Mouse (Mus musculus) heart, postnatal 0 days (tissue): ENCODE measurements at regions not wholly inside any gene's neighbourhood (a gene's known extent, or its start where the extent isn't known, plus 50 kb on each side); places are given as distances from the start of the nearest gene placed in this dataset.

ENCODE experiments used
- ATAC-seq: fragments of 200-750 bp; cut with Nextera tagmentation; 2 replicates; pipeline ENCODE4 v1.8.0; 2017; ENCODE audit warnings: low read depth, moderate number of reproducible peaks, moderate library complexity; ENCODE audit not compliant: insufficient read depth
- DNase-seq: peaks from one replicate; pipeline ENCODE4 v3.0.0-alpha.2; 2016; ENCODE audit warnings: low spot score
- H3K27ac ChIP-seq: fragments of 300-500 bp; sonication (generic); 2 replicates; pipeline ENCODE4 v1.5.1; 2014; ENCODE audit warnings: low read depth, mild to moderate bottlenecking
- H3K27me3 ChIP-seq: fragments of 300-500 bp; sonication (generic); 2 replicates; pipeline ENCODE4 v1.6.1; 2014; ENCODE audit warnings: low read length, mixed read lengths; ENCODE audit not compliant: control insufficient read depth, insufficient read depth
- H3K36me3 ChIP-seq: fragments of 300-500 bp; sonication (generic); replicated peaks from 2 replicates; pipeline ENCODE4 v1.6.1; 2014; ENCODE audit warnings: low read length, mixed read lengths; ENCODE audit not compliant: control insufficient read depth, insufficient read depth
- H3K4me1 ChIP-seq: fragments of 300-500 bp; sonication (generic); 2 replicates; pipeline ENCODE4 v1.6.1; 2014; ENCODE audit warnings: antibody characterized with exemption; ENCODE audit not compliant: control insufficient read depth, insufficient read depth
- H3K4me2 ChIP-seq: fragments of 300-500 bp; sonication (generic); 2 replicates; pipeline ENCODE4 v1.6.1; 2014; ENCODE audit warnings: low read depth, mild to moderate bottlenecking, low read length, moderate library complexity
- H3K4me3 ChIP-seq: fragments of 300-500 bp; sonication (generic); 2 replicates; pipeline ENCODE4 v1.5.1; 2014; ENCODE audit warnings: low read depth, low read length
- H3K9ac ChIP-seq: fragments of 300-500 bp; sonication (generic); replicated peaks from 2 replicates; pipeline ENCODE4 v1.6.1; 2014; ENCODE audit warnings: low read depth, low read length, mixed read lengths
- H3K9me3 ChIP-seq: fragments of 300-500 bp; sonication (generic); replicated peaks from 2 replicates; pipeline ENCODE4 v1.6.1; 2016; ENCODE audit warnings: low read length; ENCODE audit not compliant: control insufficient read depth
- CTCF ChIP-seq: IDR thresholded peaks from 2 replicates; pipeline ENCODE4 v1.5.1; 2016; ENCODE audit warnings: antibody characterized with exemption, control low read depth, low read depth
- EP300 ChIP-seq: IDR thresholded peaks from 2 replicates; pipeline ENCODE4 v1.6.1; 2016; ENCODE audit warnings: antibody characterized with exemption, low read depth
- WGBS: fragments of 180-500 bp; shearing (Covaris S2); extraction: QIAGEN DNeasy Blood & Tissue Kit; methylation state at CpG from one replicate; pipeline ENCODE4 v1.1.7; 2014; 5-methylcytosine and 5-hydroxymethylcytosine counted together

DNA sequence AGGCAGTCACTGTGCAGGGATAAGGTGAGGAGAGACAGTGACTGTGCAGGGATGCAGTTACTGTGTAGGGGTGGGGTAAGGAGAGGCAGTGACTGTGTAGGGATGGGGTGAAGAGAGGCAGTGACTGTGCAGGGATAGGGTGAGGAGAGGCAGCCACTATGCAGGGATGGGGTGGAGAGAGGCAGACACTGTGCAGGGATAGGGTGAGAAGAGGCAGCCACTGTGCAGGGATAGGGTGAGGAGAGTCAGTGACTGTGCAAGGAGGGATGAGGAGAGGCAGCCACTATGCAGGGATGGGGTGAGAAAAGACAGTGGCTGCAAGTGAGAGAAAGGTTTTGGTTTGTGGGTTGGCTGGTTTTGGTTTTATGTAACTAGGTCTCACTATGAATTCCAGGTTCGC lies 221.8 kb upstream of the Kdm8 start:
- H3K4me3 ChIP-seq: no peak overlapping the region
- H3K9me3 ChIP-seq: no peaks in the 10 kb centered on the region
- H3K4me2 ChIP-seq: no peak overlapping the region
- ATAC-seq (no peak), DNase-seq (no peak)
- WGBS: 88% methylated on average over 1 of the region's 1 CpGs
- H3K4me1 ChIP-seq: no peaks in the 10 kb centered on the region
- H3K9ac ChIP-seq: no peak overlapping the region
- no peaks in the 10 kb centered on the region for H3K36me3 ChIP-seq
- TF ChIP-seq CTCF (no peak), EP300 (no peak)
- H3K27ac ChIP-seq: no peak overlapping the region
- H3K27me3 ChIP-seq: no peaks in the 10 kb centered on the region

DNA sequence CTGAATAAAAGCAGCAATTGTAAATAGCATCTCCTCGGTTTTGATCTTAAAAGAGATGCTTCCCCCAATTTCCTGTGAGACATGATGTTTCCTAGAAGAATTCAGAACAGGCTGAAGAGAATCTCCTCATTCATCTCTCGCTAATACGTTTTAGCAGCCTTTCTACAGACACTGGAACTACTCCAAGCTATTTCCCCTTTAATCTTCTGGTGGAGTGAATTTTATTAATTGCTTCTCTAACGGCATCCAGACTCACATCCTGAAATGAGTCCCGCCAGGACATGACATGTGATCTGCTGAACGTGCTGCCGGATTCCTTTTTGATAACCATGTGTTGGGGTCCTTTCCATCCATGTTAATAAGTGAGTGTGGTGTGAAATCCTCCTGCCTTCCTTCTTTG lies 209.6 kb upstream of the Kdm8 start:
- Histone ChIP-seq H3K4me3 (no peak overlapping the region), H3K27me3 (no peaks in the 10 kb centered on the region), H3K9ac (no peak overlapping the region), H3K4me1 (no peaks in the 10 kb centered on the region), H3K27ac (no peak overlapping the region), H3K9me3 (no peaks in the 10 kb centered on the region), H3K36me3 (no peaks in the 10 kb centered on the region), H3K4me2 (no peak overlapping the region)
- DNase-seq (no peak), ATAC-seq (no peak)
- no peak for TF ChIP-seq EP300
- TF ChIP-seq CTCF: no peak
- 48% methylated on average over 7 of the region's 7 CpGs for WGBS

DNA sequence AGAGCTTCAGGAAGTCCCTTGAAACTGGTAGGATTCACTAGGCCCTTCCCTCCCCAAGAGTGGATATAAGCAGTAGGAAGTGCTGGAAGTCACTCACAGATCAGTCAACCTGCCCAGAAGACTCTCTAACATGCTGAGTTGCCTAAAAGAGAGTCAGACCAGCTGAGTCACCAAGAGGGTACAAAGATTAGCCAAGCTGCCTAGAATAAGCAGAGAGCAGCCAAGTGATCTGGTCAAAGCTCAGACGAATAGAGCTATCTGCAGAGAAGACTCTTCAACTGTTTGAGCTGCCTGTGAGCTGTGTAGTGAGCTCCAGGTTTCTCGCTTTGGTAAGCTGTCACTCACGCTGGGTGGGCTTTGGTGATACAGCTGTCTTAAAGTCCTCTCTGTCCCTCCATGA lies 207.4 kb upstream of the Kdm8 start:
- Histone ChIP-seq H3K27ac (no peak overlapping the region), H3K9ac (no peak overlapping the region), H3K27me3 (no peaks in the 10 kb centered on the region), H3K4me3 (no peak overlapping the region), H3K4me2 (no peak overlapping the region), H3K9me3 (no peaks in the 10 kb centered on the region), H3K36me3 (no peaks in the 10 kb centered on the region), H3K4me1 (no peaks in the 10 kb centered on the region)
- 54% methylated on average over 3 of the region's 3 CpGs for WGBS
- no peak for ATAC-seq
- TF ChIP-seq CTCF (no peak), EP300 (no peak)
- no peak for DNase-seq

DNA sequence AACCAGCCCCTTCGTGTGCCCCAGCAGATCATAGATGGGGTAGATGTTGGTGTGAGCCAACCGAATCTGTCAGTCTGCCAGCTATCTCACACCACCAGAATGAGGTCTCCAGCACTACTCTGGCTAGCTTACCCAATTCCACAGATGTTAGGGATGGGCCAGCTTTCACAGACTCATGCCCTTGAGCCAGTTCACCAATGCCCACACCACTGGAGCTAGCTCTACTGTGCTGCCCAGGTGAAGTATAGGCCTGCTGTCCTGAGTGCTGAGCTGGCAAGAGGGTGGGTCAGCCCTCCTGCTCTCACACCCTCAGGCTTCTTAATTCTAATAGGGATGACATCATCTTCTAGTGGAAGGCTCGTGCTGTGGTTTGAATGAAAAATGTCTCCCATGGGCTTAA lies 201.5 kb upstream of the Kdm8 start:
- no peak overlapping the region for H3K9ac ChIP-seq
- no peak overlapping the region for H3K27ac ChIP-seq
- H3K36me3 ChIP-seq: no peaks in the 10 kb centered on the region
- H3K4me1 ChIP-seq: no peaks in the 10 kb centered on the region
- ATAC-seq: no peak
- no peaks in the 10 kb centered on the region for H3K9me3 ChIP-seq
- 63% methylated on average over 3 of the region's 3 CpGs for WGBS
- no peak for DNase-seq
- TF ChIP-seq CTCF: no peak
- no peak for TF ChIP-seq EP300
- no peak overlapping the region for H3K4me2 ChIP-seq
- H3K27me3 ChIP-seq: no peaks in the 10 kb centered on the region
- H3K4me3 ChIP-seq: no peak overlapping the region

DNA sequence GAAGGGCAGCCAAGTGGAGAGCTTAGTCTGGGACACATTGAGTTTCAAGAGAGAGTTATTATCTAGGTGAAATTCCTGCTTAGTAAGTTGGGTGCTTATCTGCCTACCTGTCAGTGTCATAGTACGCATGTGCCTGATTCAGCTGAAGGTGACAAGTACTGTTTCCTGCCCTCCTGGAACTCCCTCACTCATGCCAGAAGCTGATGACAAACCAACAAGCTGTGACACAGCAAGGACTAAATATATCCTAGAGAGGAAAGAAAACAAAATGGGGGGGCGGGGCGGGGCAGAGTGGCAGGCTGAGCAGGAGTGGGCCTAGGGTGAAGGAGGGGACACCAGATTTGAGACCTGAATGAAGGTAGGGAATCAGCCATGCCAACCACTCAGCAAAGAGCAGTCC lies 196.1 kb upstream of the Kdm8 start:
- no peak overlapping the region for H3K4me2 ChIP-seq
- DNase-seq (peak; percentile 8), ATAC-seq (0 out of 2 replicates have a peak, but pooled peaks have one; percentile 33)
- H3K27me3 ChIP-seq: no peaks in the 10 kb centered on the region
- no peak for TF ChIP-seq EP300
- no peak for TF ChIP-seq CTCF
- H3K4me1 ChIP-seq: no peaks in the 10 kb centered on the region
- WGBS: 45% methylated on average over 3 of the region's 3 CpGs
- H3K4me3 ChIP-seq: no peak overlapping the region
- no peak overlapping the region for H3K9ac ChIP-seq
- H3K36me3 ChIP-seq: no peaks in the 10 kb centered on the region
- no peaks in the 10 kb centered on the region for H3K9me3 ChIP-seq
- H3K27ac ChIP-seq: no peak overlapping the region

DNA sequence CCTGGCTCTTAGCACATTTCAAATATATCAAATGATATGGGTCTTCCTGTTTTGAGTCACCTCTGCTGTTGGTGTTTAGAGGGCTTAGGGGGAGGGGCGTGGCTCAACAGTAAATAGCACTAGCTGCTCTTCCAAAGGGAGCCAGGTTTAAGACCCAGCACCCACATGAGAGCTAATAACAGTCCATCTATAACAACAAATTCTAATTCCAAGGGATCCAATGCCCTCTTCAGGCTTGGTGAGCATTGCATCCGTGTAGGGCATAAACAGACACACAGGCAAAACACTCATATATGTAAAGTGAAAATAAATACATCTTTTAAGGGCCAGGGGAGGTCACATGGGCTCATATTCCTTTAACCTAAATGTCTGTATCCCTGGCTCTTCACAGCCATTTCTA lies 194.1 kb upstream of the Kdm8 start:
- H3K27ac ChIP-seq: no peak overlapping the region
- DNase-seq (no peak), ATAC-seq (no peak)
- H3K9me3 ChIP-seq: no peaks in the 10 kb centered on the region
- H3K9ac ChIP-seq: no peak overlapping the region
- H3K4me3 ChIP-seq: no peak overlapping the region
- 67% methylated on average over 2 of the region's 2 CpGs for WGBS
- H3K36me3 ChIP-seq: no peaks in the 10 kb centered on the region
- no peak overlapping the region for H3K4me2 ChIP-seq
- no peaks in the 10 kb centered on the region for H3K4me1 ChIP-seq
- TF ChIP-seq CTCF (no peak), EP300 (no peak)
- H3K27me3 ChIP-seq: no peaks in the 10 kb centered on the region
